Mouse (Mus musculus) CD4-positive helper T cell, adult 2 months (primary cell): Measurements from ENCODE around the gene Mindy4.

Experiments
- DNase-seq: peaks from one replicate; pipeline ENCODE4 v3.0.0-alpha.2; 2012; ENCODE audit warnings: low read depth, missing footprints, low spot score

Gene Mindy4

GRCm38 (mm10) chr6:55207786-55208185 lies 4.6 kb downstream of the Mindy4 start:
- DNase-seq, result no peak

DNA sequence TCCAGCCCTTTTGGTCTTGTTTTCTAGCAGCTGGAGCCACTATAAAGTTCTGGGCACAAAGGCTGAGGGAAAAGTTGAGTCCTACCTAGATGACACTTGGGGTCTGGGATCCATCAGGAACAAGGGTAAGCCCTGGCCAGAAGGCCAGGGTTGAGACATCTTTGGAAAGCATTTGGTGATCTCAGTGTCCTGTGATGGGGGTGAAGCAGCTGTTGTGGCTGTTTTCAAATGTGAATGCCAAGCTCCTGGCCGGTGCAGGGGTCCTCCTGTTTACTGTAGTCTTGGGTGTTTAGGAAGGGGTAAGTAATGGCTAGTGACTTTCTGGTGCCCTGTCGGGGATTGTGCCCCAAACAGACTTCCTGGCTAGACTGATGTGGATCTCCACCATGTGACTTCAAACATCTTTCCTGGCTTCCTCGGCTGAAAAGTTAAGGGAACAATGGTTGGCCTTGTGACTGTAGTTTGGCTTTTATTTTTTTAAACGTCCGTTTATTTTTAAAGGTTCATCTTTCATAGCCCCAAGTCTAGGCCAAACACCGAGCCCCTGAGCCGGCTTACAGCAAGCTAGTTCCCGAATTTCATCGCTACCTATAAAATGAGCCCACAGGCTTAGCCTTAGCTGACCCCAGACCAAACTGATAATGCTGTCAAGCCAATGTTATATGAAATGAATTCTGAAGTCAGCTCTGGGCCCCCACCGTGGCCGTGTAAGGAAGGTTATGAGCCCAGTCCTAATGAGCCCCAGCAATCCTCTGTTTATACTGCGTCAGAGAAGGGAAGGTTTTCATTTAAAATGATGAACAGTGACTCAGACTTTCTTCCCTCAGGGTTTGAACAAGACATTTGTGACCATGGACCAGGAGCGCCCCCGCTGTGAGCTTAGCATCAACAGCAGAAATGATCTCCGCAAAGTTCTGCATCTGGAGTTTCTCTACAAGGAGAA lies 7.5 kb downstream of the Mindy4 start:
- no peak for DNase-seq

DNA sequence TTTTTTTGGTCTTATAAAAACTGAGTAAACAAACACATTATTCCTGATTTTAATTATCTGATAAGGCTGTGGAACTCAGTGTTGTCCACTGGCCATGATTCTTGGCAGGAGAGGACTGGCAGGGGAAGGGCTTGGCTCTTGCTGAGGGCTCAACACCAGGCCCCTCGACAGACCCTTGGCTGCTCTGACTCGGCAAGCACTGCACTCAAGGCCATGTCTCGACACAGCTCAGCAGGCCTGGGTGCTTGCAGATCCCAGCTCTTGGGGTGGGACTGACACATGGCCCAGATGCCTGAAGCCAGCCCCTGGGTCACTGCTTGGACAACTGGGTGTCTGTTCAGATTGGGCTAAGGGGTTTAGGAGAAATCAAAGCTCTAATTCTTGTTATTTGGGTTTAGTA lies 11.4 kb downstream of the Mindy4 start:
- DNase-seq, result no peak

DNA sequence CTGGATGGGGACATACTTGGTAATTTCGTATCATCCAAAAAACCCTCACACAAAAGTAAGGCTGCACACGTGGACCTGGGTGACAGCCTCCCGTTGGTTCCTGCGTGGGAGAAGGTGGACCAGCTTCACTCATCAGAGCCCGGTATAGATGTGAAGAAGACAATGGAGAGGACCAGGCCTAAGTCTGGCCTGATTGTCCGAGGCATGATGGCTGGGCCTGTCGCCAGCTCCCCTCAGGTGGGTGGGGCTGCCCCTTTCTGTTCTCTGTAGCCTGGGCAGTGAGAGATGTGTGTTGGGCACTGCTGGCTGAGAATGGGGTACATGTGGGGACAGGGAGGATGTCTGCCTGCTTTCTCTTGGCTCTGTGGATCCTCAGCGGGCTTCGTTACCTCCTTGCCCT lies 15.0 kb downstream of the Mindy4 start:
- DNase-seq, result no peak

GRCm38 (mm10) chr6:55223986-55224385 lies 20.8 kb downstream of the Mindy4 start:
- no peak for DNase-seq

DNA sequence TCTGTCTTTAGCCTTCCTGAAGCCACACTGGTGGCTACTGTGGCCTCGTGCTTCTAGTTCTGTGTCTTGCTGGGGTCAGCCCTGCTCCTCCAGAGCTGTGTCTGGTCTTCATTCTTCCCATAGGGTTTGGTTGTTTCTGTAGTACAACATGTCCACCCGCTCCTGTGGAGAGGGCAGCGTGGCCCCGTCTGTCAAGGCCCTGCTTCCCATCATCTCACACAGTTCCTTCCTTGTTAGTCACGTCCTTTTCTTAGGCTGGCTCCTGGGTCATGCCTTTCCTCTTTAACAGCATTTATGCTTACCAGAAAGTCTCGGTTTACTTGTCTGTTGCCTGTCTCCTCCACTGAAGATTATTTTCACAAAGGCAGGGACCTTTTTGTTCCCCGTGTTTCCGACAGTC lies 26.9 kb downstream of the Mindy4 start:
- no peak for DNase-seq

DNA sequence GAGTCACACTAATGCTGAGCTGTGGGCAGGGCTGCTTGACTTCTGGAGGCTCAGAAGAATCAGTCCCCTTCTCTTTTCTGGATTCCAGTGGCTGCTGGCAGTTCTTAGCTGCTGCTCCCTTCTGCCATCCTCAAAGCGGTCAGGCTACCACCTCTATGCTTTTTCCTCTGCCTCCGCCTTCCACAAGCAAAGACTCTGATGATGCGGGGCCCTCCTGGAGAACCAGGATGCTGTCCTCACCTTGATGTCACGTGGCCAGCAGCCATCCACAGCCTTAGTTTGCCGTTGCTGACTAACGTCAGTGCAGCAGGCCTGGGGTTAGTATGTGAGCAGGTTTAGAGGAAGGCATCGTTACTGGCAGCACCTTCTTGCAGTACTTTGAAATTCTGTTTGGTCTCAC lies 28.9 kb downstream of the Mindy4 start:
- DNase-seq, result no peak

DNA sequence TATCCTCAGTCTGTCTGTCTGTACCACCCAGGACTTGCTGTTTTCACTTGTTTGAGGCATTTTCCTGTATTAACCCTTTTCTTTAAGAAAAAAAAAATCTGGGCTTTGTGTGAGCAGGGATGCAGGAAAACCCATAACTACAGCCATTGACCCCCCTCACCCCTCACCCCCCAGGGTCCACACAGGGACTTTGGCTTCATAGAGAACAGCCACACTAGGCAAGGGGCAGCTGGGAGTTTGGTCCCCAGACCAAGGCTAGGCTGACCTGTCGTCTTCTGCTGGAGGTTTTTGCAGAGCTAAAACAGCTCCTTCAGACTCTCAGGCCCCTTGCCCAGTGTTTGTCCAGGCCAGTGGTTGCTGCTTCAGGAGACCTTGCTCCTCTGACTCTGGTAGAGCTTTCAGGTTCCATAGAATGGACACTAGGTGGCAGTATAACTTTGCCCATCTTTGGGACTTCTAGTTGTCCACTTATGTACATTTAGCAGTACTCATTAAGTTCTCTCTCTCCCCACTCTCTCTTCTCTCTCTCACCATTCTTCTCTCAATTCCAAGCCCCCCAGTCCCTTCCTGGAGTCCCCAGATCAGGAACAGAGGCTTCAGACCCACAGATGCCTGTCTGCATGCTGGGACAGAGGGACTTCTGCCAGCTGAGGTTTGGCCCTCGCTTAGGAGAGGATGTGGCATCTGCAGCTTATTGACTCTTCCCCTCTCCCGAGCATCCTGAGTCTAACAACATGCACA lies 29.5 kb downstream of the Mindy4 start:
- peak; percentile 34 for DNase-seq

DNA sequence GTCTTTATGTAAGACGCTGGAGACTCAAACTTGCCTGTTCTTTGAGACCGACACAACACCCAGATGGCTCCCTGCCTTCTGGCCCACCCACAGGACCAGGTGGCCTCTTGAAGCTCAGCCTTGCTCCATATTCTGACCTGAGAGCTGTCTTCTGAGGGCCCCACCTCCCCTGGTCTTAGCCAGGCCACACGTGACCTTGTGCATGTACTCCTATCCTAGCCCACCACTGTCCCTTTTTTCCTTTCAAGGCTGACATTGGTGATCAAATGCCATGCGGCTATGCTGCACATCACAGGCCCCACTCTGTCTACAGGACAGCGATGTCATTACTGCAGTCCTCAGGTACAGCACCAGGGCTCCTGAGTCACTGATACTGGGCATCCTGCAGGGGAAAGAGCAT lies 30.1 kb downstream of the Mindy4 start:
- peak; percentile 9 for DNase-seq

DNA sequence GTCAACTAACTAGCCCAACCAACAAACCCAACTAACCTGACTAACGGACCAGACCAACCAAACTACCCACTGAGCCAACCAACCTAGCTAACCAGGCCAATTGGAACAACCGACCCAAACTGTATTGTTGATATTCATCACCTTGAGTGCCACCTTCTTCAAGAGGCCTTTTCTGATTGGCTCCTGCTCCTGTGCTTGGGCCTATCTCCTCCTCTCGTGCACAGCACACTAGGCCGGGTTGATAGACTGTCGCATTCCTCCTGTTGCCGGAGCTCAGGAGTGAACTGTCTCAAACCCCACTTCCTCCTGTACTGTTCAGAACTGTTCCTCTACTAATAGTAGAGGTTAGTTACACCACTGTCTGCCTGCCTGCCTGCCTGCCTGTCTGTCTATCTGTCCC lies 31.5 kb downstream of the Mindy4 start:
- no peak for DNase-seq

- no peak for DNase-seq
Observed at GRCm38 (mm10) chr6:55235733-55236132, 32.5 kb downstream of the Mindy4 start.

DNA sequence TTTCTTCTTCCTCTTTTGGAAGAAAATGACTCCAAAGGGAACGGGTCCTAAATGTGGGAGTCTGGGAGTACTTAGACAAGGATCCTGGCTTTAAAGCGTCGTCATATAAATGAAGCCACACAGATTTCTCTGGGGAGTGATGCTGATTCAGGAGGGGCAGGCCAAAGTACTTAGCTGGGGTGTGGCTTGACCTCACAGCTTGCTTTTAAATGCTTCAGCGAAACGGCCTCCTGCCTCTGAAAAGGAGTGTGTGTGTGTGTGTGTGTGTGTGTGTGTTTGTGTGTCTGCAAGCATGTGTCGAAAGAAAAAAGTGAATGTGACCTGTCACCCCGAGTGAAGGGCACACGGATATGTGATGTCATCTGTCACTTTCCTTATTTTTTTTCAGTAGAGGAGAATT lies 36.7 kb downstream of the Mindy4 start:
- no peak for DNase-seq

DNA sequence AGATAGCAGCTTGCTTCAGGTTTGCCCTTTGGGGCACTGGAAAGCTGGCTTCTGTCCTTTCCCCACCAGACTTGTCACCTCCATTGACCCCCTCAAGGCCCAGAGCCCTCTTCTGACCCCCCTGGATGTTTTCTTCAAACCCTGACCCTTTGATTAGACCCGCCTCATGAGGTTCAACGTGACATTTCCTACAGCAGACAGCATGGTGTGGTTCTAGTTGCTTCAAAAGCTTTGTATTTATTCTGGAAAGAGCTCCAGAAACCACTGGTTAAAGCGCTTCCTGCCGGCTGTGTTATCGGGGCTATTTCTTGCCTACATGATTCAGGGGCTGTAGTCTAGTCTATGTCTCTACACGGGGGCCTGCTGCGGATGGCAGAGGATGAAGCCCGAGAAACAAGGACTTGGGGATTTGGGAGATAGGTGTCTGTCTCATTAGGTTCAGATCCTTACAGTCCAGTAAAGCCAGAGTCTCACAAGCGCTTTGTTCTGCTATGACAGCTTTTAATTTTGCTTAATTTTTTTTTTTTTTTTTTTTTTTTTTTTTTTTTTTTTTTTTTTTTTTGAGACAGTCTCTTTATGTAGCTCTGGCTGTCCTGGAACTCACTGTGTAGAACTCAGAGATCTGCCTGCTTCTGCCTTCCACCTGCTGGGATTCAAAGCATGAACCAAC lies 37.5 kb downstream of the Mindy4 start:
- DNase-seq, result no peak

DNA sequence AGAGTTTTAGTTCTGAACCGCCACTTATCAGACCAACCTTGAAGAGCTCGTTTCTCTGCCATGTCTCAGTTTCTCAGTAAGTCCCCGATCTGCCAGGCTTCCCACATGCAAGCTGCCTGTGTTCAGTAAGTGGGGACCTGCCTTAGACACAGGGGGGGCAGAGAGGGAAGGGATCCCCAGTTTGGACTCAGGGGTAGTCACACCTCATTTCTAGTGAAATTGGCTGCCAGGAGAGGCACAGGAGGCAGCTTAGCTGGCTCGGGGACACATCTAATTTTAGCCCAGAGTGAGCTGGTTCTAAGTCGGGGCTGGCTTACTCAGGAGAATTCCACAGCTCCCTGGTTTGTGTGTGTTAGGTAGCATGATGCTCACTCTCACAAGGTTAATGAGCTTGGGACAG lies 38.3 kb downstream of the Mindy4 start:
- DNase-seq, result no peak

DNA sequence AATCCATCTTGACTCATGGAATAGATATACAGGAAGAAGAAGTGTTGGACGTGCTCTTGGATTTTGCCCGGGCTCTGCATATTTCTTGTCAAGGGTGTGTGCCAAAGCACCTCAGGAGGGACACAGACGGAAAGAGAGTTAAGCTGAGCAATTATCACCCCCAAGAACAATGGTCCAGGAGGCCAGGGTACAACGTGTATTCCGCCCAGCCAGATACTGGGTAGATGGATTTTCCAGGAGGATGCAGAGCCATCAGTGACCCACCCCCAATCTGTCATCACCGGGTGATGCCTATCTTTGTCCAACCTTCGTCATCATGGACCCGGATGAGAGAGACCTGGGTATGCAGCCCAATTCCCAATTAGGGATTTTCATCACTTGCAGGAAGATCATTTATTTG lies 42.5 kb downstream of the Mindy4 start:
- no peak for DNase-seq

DNA sequence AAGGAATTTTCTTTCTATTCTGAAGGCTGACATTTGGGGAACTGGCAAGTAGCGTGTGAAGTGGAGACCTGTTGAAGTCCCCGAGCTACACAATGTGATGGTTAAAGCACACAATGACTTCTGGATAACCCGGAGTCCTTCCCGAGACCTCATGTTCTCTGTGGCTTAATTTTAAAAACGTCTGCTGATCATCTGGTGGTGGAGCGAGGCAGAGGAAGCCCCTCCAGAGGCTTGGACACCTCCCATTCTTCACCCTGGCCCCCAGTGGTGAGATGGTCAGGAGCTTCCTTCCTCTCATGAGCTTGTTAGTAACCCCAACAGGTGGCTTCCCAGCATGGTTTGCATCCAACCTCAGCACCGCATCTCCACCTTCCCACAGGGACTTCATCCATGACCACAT lies 43.3 kb downstream of the Mindy4 start:
- DNase-seq, result no peak

DNA sequence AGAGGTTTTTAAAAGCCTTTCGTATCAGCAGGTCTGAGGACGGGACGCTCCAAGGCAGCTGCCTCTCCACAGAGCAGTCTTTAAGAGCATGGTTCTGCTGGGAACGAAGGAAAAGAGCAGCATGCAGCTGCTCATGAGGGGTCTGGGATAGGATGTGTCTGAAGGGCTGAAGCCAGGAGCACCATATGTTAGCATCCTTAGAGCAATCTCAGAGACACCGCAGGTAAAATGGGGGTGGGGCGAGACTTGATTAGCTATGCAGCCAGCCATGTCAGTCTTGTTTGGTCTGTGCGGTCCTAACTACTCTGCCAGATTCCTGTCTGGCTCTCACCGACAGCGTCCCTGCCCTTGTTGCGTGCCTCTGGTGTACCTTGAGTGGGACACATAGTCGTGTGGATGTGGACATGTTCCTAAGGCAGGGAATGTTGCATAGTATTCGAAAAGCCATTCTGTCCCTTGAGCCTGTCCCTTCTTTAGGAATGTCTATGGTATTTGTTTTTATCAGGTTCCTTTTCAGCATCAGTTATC lies 43.8 kb downstream of the Mindy4 start:
- DNase-seq, result no peak

DNA sequence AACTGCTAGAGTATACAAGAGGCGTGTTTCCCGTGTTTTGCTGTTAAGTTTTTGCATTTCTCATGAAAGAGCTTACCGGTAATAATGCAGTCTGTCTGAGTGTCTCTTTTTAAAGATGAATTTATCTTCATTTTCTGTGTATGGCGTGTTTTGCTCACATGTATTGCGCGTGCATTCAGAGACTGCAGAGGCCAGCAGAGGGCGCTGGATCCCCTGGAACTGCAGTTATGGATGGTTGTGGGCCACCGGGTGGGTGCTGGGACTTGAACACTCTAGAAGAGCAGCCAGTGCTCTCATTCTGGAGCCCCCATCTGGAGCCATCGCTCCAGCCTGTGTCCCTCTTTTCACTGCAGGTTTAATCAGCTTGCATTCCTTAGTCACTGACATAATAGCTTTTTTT lies 46.1 kb downstream of the Mindy4 start:
- DNase-seq, result no peak

DNA sequence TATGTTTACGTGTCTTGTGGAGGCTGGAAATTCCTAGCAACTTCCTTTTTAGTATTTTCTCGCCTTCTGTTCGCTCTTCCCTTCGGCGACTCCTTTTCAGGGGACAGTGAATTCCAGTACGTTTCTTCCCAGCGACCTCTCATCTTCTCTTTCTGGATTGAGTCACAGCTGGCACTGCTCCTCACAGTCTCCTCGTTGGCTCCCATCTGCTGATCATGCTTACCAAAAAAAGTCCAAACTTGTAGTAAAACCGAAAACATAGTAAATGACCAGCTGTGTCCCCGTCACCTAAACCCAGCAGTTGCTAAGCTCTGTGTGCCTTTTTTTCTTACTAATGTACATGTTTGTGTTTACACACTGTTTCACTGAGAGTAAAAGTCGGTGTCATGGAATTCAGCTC lies 47.6 kb downstream of the Mindy4 start:
- DNase-seq, result no peak

GRCm38 (mm10) chr6:55251596-55251995 lies 48.4 kb downstream of the Mindy4 start:
- no peak for DNase-seq

GRCm38 (mm10) chr6:55252731-55253247 lies 49.6 kb downstream of the Mindy4 start:
- no peak for DNase-seq
